Mouse (Mus musculus) myocyte (in vitro differentiated cells): ENCODE data around the gene Mnat1.

ENCODE experiments used
- CEBPB ChIP-seq: IDR thresholded peaks from 2 replicates; pipeline ENCODE4 v1.6.1; 2011; ENCODE audit warnings: mild to moderate bottlenecking, moderate library complexity; ENCODE audit not compliant: poor library complexity, insufficient read depth, severe bottlenecking
- MAX ChIP-seq: IDR thresholded peaks from one replicate; pipeline ENCODE4 v1.6.1; 2011; ENCODE audit warnings: low read depth, mild to moderate bottlenecking, control low read depth
- MYOD1 ChIP-seq, 3 experiments: IDR thresholded peaks; one replicate each; pipeline ENCODE4 v1.6.1; 2011; ENCODE audit warnings: control low read depth in 2 of 3, low read depth in 2 of 3, mild to moderate bottlenecking in 2 of 3, moderate library complexity in 1 of 3; ENCODE audit not compliant: insufficient read length in 2 of 3, control insufficient read depth in 1 of 3
- MYOG ChIP-seq, 3 experiments: IDR thresholded peaks; one replicate each; pipeline ENCODE4 v1.6.1; 2011; ENCODE audit warnings: control low read depth in 2 of 3, low read depth in 2 of 3, mild to moderate bottlenecking in 2 of 3; ENCODE audit not compliant: insufficient read length in 2 of 3, control insufficient read depth in 1 of 3, insufficient read depth in 1 of 3
- POLR2A ChIP-seq: IDR thresholded peaks from one replicate; pipeline ENCODE4 v1.6.1; 2011; ENCODE audit warnings: low read depth, mild to moderate bottlenecking, control low read depth, moderate library complexity; ENCODE audit not compliant: insufficient read length
- POLR2AphosphoS2 ChIP-seq: IDR thresholded peaks from one replicate; pipeline ENCODE4 v1.6.1; 2011; ENCODE audit warnings: low read depth, control low read depth; ENCODE audit not compliant: insufficient read length
- TCF3 ChIP-seq: IDR thresholded peaks from one replicate; pipeline ENCODE4 v1.6.1; 2011; ENCODE audit warnings: low read depth, control low read depth; ENCODE audit not compliant: insufficient read length
- USF1 ChIP-seq: IDR thresholded peaks from one replicate; pipeline ENCODE4 v1.6.1; 2011; ENCODE audit warnings: low read depth, mild to moderate bottlenecking, control low read depth, moderate library complexity

DNA sequence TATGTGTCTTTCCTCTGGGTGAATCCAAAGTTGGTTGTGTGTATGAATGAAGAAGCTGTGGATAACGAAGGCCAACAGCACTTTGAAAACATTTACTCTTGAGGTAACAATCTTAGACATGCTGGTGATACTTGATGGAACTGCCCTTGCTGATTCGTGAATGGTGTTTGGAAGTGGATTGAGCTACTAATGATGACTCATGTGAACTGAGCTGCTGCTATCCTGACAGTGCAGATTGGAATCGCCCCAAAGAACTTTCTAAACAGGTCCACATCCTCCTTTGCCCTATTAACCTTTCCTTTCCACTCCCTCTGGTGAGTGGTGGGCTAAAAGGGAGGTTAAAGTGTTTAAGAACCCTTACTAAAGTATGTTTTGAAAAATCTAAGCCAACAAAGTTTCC is 17.2 kb downstream of the Mnat1 start:
- no peak for TF ChIP-seq MYOD1 (IDR thresholded peaks at IDR 0.05; ENCODE audit: control insufficient read depth in 1 of 3, insufficient read length in 2 of 3, low read depth in 2 of 3)
- no peak for TF ChIP-seq CEBPB
- TF ChIP-seq POLR2A = no peak
- no peak for TF ChIP-seq POLR2AphosphoS2
- TF ChIP-seq MYOG (IDR thresholded peaks at IDR 0.05; ENCODE audit: control insufficient read depth in 1 of 3, insufficient read depth in 1 of 3, insufficient read length in 2 of 3, low read depth in 2 of 3) = no peak
- TF ChIP-seq MAX = no peak
- TF ChIP-seq TCF3 = no peak
- TF ChIP-seq USF1 = no peak
